Mouse (Mus musculus) left cerebral cortex, postnatal 4 days (tissue): Measurements from ENCODE around the gene Adgrf5. TPM values are rescaled to one million over a fixed set of nuclear protein-coding genes. Genes with fewer than 3 reads are reported as not detected.
"Not testable (repeated sequence)": the region's sequence is repeated elsewhere in the genome, so short reads cannot be mapped to it uniquely, and the experiment has no call there.

Experiments used
- DNase-seq: peaks from one replicate; pipeline ENCODE4 v3.0.0-alpha.2; 2022
- intact Hi-C: fragments of 180-260 bp; cut with DNase I; formaldehyde crosslinking; loops from one replicate; pipeline ENCODE4 v1.15.1; 2025
- total RNA-seq, 2 experiments: library from RNA; stranded (reverse); gene quantifications; 2 replicates each; pipeline ENCODE4 v1.2.3; 2021

Adgrf5 gene
- total RNA-seq, 2 experiments from 2014 or later = 24.0 to 27.2 TPM

- intact Hi-C loops = loop anchor here (2.0 to 10.0 kb wide), 2 partner anchors 195 to 445 kb away; partner anchors contain the start of gene Tnfrsf21
These were observed 99.5 kb downstream of the Adgrf5 start for GRCm38 (mm10) chr17:43459737-43460230.

GRCm38 (mm10) chr17:43460245-43461181 is 100.3 kb downstream of the Adgrf5 start:
- intact Hi-C loops = no loop called here

More at GRCm38 (mm10) chr17:43459737-43460230, 99.5 kb downstream of the Adgrf5 start:
- no peak for DNase-seq

GRCm38 (mm10) chr17:43470039-43470438 is 109.8 kb downstream of the Adgrf5 start:
- intact Hi-C loops = no loop called here

More at GRCm38 (mm10) chr17:43460245-43461181, 100.3 kb downstream of the Adgrf5 start:
- DNase-seq = peak; percentile 87

GRCm38 (mm10) chr17:43472558-43472957 is 112.3 kb downstream of the Adgrf5 start:
- intact Hi-C loops = no loop called here
- DNase-seq = no peak

More at GRCm38 (mm10) chr17:43470039-43470438, 109.8 kb downstream of the Adgrf5 start:
- DNase-seq = peak; percentile 20

GRCm38 (mm10) chr17:43474775-43475174 is 114.5 kb downstream of the Adgrf5 start:
- intact Hi-C loops = no loop called here
- DNase-seq = no peak

GRCm38 (mm10) chr17:43477621-43478020 is 117.4 kb downstream of the Adgrf5 start:
- intact Hi-C loops = no loop called here
- no peak for DNase-seq

GRCm38 (mm10) chr17:43485982-43486381 is 125.7 kb downstream of the Adgrf5 start:
- intact Hi-C loops = no loop called here
- DNase-seq = no peak

- no peak for DNase-seq
- intact Hi-C loops = no loop called here
These were observed 128.3 kb downstream of the Adgrf5 start for GRCm38 (mm10) chr17:43488439-43489151.

GRCm38 (mm10) chr17:43490371-43490770 is 130.1 kb downstream of the Adgrf5 start:
- DNase-seq, intact Hi-C loops: not testable (repeated sequence)

- intact Hi-C loops = no loop called here
- no peak for DNase-seq
These were observed 135.3 kb downstream of the Adgrf5 start for GRCm38 (mm10) chr17:43495502-43495901.

GRCm38 (mm10) chr17:43497521-43497920 is 137.3 kb downstream of the Adgrf5 start:
- intact Hi-C loops = no loop called here
- no peak for DNase-seq

- DNase-seq = no peak
- intact Hi-C loops = no loop called here
These were observed 140.3 kb downstream of the Adgrf5 start for GRCm38 (mm10) chr17:43500513-43500912.

- intact Hi-C loops = no loop called here
- no peak for DNase-seq
These were observed 141.0 kb downstream of the Adgrf5 start for GRCm38 (mm10) chr17:43501223-43501622.

GRCm38 (mm10) chr17:43501631-43502030 is 141.4 kb downstream of the Adgrf5 start:
- DNase-seq = no peak
- intact Hi-C loops = no loop called here

GRCm38 (mm10) chr17:43502592-43502991 is 142.3 kb downstream of the Adgrf5 start, which contains the start of gene Mep1a:
Gene Mep1a, minus strand, starts transcription at chr17:43502812.
- intact Hi-C loops = no loop called here
- no peak for DNase-seq

- DNase-seq = no peak
- intact Hi-C loops = no loop called here
These were observed 143.8 kb downstream of the Adgrf5 start for GRCm38 (mm10) chr17:43503861-43504593.

GRCm38 (mm10) chr17:43504594-43504934 is 144.3 kb downstream of the Adgrf5 start:
- intact Hi-C loops = no loop called here
- no peak for DNase-seq
